Mouse (Mus musculus): ENCODE results near the gene Srcap.

- no peak for TF ChIP-seq CTCF (IDR thresholded peaks at IDR 0.05; ENCODE audit: low read depth, low read length)
- TF ChIP-seq POLR2A (IDR thresholded peaks at IDR 0.05; ENCODE audit: borderline replicate concordance, low read depth, low read length): no peak
Measured at GRCm38 (mm10) chr7:127515846-127516245, 4.1 kb downstream of the Srcap start.

Measured in bone marrow macrophage, adult 2 months (primary cell).